Mouse (Mus musculus) heart, embryonic 15.5 days (tissue): ENCODE data around the gene Pax2. TPM values are rescaled to one million over a fixed set of nuclear protein-coding genes. Genes with fewer than 3 reads are reported as not detected.

Source experiments
- ATAC-seq: fragments of 200-750 bp; cut with Nextera tagmentation; replicated peaks from 2 replicates; pipeline ENCODE4 v1.8.0; 2017; ENCODE audit warnings: low read depth, moderate TSS enrichment; ENCODE audit not compliant: insufficient number of reproducible peaks, insufficient read depth, low FRiP score
- H3K27ac ChIP-seq: fragments of 300-500 bp; sonication (generic); 2 replicates; pipeline ENCODE4 v1.5.1; 2015; ENCODE audit warnings: mild to moderate bottlenecking, inconsistent platforms
- H3K27me3 ChIP-seq: fragments of 300-500 bp; sonication (generic); 2 replicates; pipeline ENCODE4 v1.6.1; 2015; ENCODE audit warnings: inconsistent platforms
- H3K36me3 ChIP-seq: fragments of 300-500 bp; sonication (generic); 2 replicates; pipeline ENCODE4 v1.6.1; 2015; ENCODE audit warnings: mild to moderate bottlenecking, inconsistent platforms
- H3K4me1 ChIP-seq: fragments of 300-500 bp; sonication (generic); replicated peaks from 2 replicates; pipeline ENCODE4 v1.6.1; 2015; ENCODE audit warnings: inconsistent platforms
- H3K4me2 ChIP-seq: fragments of 300-500 bp; sonication (generic); 2 replicates; pipeline ENCODE4 v1.6.1; 2015; ENCODE audit warnings: inconsistent platforms, mild to moderate bottlenecking, moderate library complexity
- H3K4me3 ChIP-seq: fragments of 300-500 bp; sonication (generic); 2 replicates; pipeline ENCODE4 v1.5.1; 2015; ENCODE audit warnings: mild to moderate bottlenecking, inconsistent platforms
- H3K9ac ChIP-seq: fragments of 300-500 bp; sonication (generic); 2 replicates; pipeline ENCODE4 v1.6.1; 2015; ENCODE audit warnings: mild to moderate bottlenecking, inconsistent platforms
- H3K9me3 ChIP-seq: fragments of 300-500 bp; sonication (generic); replicated peaks from 2 replicates; pipeline ENCODE4 v1.6.1; 2016; ENCODE audit warnings: inconsistent platforms
- WGBS: fragments of 180-500 bp; shearing (Covaris S2); methylation state at CpG from one replicate; pipeline ENCODE4 v1.1.7; 2015; ENCODE audit warnings: mixed read lengths; 5-methylcytosine and 5-hydroxymethylcytosine counted together
- polyA plus RNA-seq: library from polyadenylated mRNA; unstranded; fragments of >200 nt; fragmentation: Nextera tagmentation; extraction: Ambion mirVana; gene quantifications from 2 replicates; pipeline ENCODE4 v1.2.1, GENCODE M21; 2015

The Pax2 gene
- polyA plus RNA-seq, 1 experiment from 2014 or later, result not detected

DNA sequence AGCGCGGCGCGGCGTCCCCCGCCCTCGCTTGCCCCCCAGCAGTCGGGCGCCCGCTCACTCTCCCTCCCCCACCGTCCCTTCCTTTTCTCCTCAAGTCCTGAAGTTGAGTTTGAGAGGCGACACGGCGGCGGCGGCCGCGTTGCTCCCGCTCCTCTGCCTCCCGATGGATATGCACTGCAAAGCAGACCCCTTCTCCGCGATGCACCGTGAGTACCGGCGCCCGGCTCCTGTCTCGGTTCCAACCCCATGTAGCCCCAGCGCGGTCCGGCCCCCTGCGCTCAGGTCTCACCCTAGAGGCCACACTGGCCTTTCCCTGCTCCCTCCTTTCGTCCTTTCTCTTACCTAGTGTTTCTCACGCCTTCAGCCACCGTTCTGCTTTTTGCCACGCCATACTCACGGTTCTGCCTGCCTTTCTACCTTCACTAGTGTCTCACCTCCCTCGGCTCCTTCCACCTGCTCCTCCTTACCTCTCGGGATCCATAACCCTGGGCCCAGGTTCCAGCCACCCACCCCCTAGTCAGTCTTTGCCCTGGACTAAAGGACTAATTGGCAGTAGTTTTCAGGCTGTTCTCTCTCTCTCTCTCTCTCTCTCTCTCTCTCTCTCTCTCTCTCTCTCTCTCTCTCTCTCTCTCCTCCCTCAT lies 1.5 kb downstream of the Pax2 start:
- H3K36me3 ChIP-seq, result no peaks in the 10 kb centered on the region
- no peak overlapping the region for H3K9ac ChIP-seq
- no peaks in the 10 kb centered on the region for H3K9me3 ChIP-seq
- H3K27ac ChIP-seq, result no peak overlapping the region
- 1% methylated on average over 38 of the region's 38 CpGs for WGBS
- H3K4me2 ChIP-seq, result peak overlapping the region; percentile 77
- peaks cover 34% of the 10 kb centered on the region for H3K4me1 ChIP-seq
- H3K4me3 ChIP-seq, result peak overlapping the region; percentile 44
- peaks cover 97% of the 10 kb centered on the region for H3K27me3 ChIP-seq
- no peak for ATAC-seq

DNA sequence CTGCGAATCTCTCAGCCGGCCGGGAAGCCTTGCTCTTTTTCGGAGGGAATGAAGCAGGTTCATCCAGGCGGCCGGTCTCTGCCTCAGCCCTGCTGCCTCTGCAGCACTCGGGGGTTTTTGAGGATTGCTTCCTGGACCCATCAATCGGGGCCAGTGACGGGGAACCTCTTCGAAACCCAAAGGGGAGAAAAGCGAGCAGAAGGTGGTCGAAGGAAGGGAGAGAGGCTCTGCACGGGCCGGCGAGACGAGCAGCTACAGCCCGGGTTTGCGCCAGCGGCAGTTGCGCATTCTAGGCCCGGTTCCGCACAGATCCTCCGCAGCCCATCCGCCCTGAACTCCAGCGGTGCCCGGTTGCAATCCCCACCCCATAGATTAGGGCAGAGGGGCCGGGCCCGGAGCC lies 3.0 kb downstream of the Pax2 start:
- Histone ChIP-seq H3K27me3 (peaks cover 97% of the 10 kb centered on the region), H3K4me3 (0 out of 2 replicates have a peak overlapping the region, but pooled peaks have one; percentile 8), H3K4me1 (peaks cover 34% of the 10 kb centered on the region), H3K9me3 (no peaks in the 10 kb centered on the region), H3K9ac (no peak overlapping the region), H3K4me2 (no peak overlapping the region), H3K27ac (no peak overlapping the region), H3K36me3 (no peaks in the 10 kb centered on the region)
- ATAC-seq, result no peak
- 2% methylated on average over 28 of the region's 28 CpGs for WGBS

DNA sequence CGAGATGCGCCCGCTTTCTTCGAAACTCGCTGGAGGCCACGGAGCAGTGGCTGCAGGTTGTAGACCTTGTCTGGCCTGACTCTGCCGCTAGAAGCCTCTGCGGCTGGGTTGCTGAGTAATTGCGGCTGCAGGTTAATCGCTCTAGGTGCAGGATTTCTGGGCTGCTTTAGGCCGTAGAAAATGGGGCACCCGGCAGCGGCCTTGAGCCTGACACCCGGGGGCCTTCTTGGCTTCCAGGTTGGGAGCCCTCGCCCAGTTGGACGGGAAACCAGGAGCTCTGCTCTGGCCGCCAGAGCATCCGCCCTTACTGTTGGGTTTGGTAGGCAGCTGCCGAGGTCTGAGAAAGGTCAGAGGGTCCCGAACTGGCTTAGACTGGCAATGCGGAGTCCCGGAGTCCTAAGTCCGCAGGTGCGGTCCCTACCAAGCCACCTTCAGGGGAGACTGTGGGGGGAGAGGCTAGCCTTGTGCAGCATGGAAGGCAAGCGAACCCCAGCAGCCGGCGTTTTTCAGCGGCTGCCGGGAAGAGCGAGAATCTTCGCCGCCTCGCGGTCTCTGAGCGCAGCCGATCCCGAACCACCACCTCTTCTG lies 3.8 kb downstream of the Pax2 start:
- no peaks in the 10 kb centered on the region for H3K9me3 ChIP-seq
- WGBS, result 2% methylated on average over 37 of the region's 37 CpGs
- H3K4me3 ChIP-seq, result no peak overlapping the region
- H3K36me3 ChIP-seq, result no peaks in the 10 kb centered on the region
- no peak overlapping the region; the same call in 1 of the 2 replicates for H3K4me2 ChIP-seq
- no peak overlapping the region for H3K27ac ChIP-seq
- ATAC-seq, result no peak
- H3K27me3 ChIP-seq, result peaks cover 97% of the 10 kb centered on the region
- no peak overlapping the region for H3K9ac ChIP-seq
- H3K4me1 ChIP-seq, result peaks cover 34% of the 10 kb centered on the region

GRCm38 (mm10) chr19:44760259-44761131 lies 4.7 kb downstream of the Pax2 start:
- Histone ChIP-seq H3K36me3 (no peaks in the 10 kb centered on the region), H3K9ac (no peak overlapping the region), H3K4me2 (no peak overlapping the region), H3K4me3 (no peak overlapping the region), H3K4me1 (peaks cover 32% of the 10 kb centered on the region), H3K9me3 (no peaks in the 10 kb centered on the region), H3K27ac (no peak overlapping the region), H3K27me3 (peaks cover 97% of the 10 kb centered on the region)
- WGBS, result 2% methylated on average over 39 of the region's 39 CpGs
- ATAC-seq, result no peak

GRCm38 (mm10) chr19:44762121-44762621 lies 6.3 kb downstream of the Pax2 start:
- no peak for ATAC-seq
- no peaks in the 10 kb centered on the region for H3K9me3 ChIP-seq
- no peak overlapping the region for H3K27ac ChIP-seq
- H3K4me1 ChIP-seq, result peaks cover 15% of the 10 kb centered on the region
- 31% methylated on average over 7 of the region's 7 CpGs for WGBS
- H3K36me3 ChIP-seq, result no peaks in the 10 kb centered on the region
- no peak overlapping the region for H3K4me3 ChIP-seq
- H3K9ac ChIP-seq, result no peak overlapping the region
- peaks cover 94% of the 10 kb centered on the region for H3K27me3 ChIP-seq
- no peak overlapping the region for H3K4me2 ChIP-seq

DNA sequence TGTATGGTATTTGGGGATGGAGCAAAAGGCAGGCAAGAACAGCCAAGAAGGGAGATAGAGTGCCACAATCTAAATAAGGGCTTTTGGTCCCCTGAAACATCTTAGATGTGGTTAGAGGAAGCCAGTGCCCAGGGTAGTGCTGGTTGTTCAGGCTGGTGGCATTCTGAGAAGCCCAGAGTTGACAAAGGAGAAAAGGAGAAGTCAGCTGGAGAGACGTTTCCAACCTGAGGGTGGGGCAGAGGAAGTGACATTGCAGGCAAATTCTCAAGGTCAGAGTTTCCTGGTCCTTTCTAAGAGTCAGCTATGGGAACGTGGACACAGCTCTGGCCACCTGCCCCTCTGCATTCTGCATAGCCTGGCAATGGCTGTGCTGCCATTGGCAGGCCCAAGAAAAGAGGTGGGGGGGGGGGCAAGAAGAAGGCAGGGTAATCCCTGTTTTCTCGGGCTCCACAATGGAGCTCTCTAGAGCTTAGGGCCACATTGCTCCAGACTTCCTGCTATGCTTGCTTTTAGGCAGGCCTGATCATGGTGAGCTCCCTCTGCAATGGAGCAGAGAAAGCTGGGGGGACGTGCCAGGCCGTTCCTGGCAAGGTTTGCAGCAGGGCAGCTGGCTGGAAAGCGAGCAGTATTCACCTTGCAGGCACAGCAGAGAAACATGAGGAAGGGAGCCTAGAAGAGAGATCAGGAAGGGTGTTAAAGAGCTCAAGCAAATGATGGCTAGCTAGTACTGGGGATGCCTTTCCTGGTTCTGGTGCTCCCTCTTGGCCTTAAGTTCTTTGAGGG lies 14.6 kb downstream of the Pax2 start:
- H3K4me1 ChIP-seq, result no peaks in the 10 kb centered on the region
- no peak overlapping the region for H3K4me2 ChIP-seq
- no peak overlapping the region for H3K27ac ChIP-seq
- H3K9me3 ChIP-seq, result no peaks in the 10 kb centered on the region
- H3K36me3 ChIP-seq, result no peaks in the 10 kb centered on the region
- no peak for ATAC-seq
- peaks cover 44% of the 10 kb centered on the region for H3K27me3 ChIP-seq
- H3K4me3 ChIP-seq, result no peak overlapping the region
- 48% methylated on average over 6 of the region's 6 CpGs for WGBS
- no peak overlapping the region for H3K9ac ChIP-seq

DNA sequence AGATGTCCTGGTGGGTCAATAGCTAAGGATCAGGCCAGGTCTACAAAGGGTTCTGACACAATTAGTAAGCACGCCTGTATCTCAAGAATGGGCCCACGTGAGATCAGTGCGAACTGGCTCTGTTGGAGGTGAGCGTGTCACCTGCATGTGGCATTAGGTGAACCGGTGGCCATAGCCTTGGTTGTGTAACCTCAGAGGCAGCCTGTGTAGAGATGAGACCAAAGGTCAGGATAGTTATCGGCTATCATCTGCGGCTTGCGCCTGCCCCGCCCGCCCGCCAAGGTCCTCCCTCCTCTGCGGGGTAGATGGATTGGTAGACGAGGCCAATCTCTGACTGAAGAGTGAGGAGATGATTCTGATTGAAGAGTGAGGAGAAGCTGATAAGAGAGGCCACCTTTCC lies 15.7 kb downstream of the Pax2 start:
- H3K36me3 ChIP-seq, result no peaks in the 10 kb centered on the region
- WGBS, result 72% methylated on average over 13 of the region's 13 CpGs
- no peaks in the 10 kb centered on the region for H3K4me1 ChIP-seq
- H3K4me2 ChIP-seq, result no peak overlapping the region
- no peak overlapping the region for H3K9ac ChIP-seq
- peaks cover 37% of the 10 kb centered on the region for H3K27me3 ChIP-seq
- no peak overlapping the region for H3K4me3 ChIP-seq
- no peak for ATAC-seq
- H3K27ac ChIP-seq, result no peak overlapping the region
- H3K9me3 ChIP-seq, result no peaks in the 10 kb centered on the region

DNA sequence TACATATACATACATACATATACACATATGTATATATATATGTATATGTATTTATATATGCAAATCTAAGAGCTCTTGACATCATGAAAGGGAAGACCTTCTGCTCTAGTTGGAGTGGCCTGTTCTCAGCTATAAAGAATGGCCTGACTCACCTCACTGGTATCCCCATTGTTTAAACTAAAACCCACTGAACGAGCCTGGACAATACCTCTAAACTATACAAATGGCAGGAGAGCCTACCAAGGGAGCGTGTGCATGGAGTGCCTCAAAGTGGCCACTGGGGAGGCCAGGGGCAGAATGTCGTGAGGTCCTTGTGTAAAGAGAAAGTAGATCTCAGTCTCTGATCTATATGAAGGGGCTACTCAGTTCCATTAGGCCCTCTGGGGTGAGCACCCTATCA lies 26.1 kb downstream of the Pax2 start:
- ATAC-seq, result no peak
- no peak overlapping the region for H3K27ac ChIP-seq
- no peak overlapping the region for H3K4me3 ChIP-seq
- no peaks in the 10 kb centered on the region for H3K36me3 ChIP-seq
- no peaks in the 10 kb centered on the region for H3K9me3 ChIP-seq
- H3K9ac ChIP-seq, result no peak overlapping the region
- H3K27me3 ChIP-seq, result peaks cover 56% of the 10 kb centered on the region
- WGBS, result 48% methylated on average over 3 of the region's 3 CpGs
- H3K4me2 ChIP-seq, result no peak overlapping the region
- no peaks in the 10 kb centered on the region for H3K4me1 ChIP-seq

DNA sequence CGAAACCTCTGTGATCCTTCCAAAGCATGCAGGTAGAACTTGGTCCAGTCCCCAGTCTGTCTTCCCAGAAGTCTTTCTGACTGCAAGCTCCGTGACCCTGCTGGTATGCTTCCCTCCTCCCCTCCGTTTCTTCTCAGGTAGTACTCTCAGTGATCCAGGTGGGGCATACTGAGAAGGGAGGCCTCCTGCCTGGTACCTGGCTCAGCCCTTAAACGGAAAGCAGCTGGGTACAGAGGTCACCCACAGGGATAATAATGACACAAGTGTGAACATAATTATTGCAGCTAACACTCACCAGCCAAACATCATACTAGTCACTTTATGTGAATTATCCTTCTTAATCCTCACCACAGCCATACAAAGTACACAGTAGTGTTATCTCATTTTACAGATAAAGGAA lies 28.5 kb downstream of the Pax2 start:
- Histone ChIP-seq H3K27ac (no peak overlapping the region), H3K4me2 (no peak overlapping the region), H3K4me3 (no peak overlapping the region), H3K36me3 (no peaks in the 10 kb centered on the region), H3K27me3 (peaks cover 66% of the 10 kb centered on the region), H3K9me3 (no peaks in the 10 kb centered on the region), H3K4me1 (no peaks in the 10 kb centered on the region), H3K9ac (no peak overlapping the region)
- no peak for ATAC-seq
- 47% methylated on average over 4 of the region's 4 CpGs for WGBS

DNA sequence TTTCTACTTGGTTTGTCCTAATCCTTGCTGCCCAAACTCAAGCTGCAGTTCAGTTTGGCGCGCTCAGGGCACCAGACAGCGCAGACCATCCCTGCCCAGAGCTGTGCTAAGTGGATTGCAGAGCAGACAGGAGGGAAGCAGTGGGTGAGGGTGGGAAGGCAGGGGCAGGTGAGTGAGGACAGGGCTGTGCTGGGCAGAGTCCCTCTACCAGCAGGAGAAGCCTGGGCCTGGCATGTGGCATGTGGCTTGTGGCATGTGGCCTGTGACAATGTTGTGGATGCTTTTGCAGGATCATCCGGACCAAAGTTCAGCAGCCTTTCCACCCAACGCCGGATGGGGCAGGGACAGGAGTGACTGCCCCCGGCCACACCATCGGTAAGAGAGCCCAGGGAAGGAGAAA lies 32.6 kb downstream of the Pax2 start:
- Histone ChIP-seq H3K9ac (no peak overlapping the region), H3K4me1 (no peaks in the 10 kb centered on the region), H3K4me2 (no peak overlapping the region), H3K9me3 (no peaks in the 10 kb centered on the region), H3K27me3 (peaks cover 54% of the 10 kb centered on the region), H3K4me3 (no peak overlapping the region), H3K36me3 (no peaks in the 10 kb centered on the region), H3K27ac (no peak overlapping the region)
- WGBS, result 78% methylated on average over 8 of the region's 8 CpGs
- no peak for ATAC-seq

DNA sequence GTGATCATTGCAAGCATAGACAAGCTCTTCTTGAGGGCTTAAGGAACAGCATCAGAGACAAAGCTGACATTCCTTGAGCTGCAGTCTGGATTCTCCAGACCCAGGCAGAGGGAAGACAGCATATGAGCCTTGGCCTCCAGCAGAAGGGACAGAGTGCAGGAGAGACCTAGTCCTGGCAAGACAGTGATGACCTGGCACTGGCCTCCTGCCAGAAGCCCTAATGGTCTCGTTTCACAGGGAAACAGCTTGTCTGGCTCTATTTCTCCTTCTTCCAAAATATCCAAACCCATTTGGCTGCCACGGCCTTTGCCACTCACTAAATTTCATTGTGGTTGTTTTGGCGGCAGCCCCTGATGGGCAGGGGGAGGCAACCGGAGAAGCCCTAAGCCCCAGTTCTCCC lies 36.1 kb downstream of the Pax2 start:
- H3K4me1 ChIP-seq, result no peaks in the 10 kb centered on the region
- no peaks in the 10 kb centered on the region for H3K36me3 ChIP-seq
- H3K4me2 ChIP-seq, result no peak overlapping the region
- no peak overlapping the region for H3K4me3 ChIP-seq
- H3K27me3 ChIP-seq, result peaks cover 29% of the 10 kb centered on the region
- no peak overlapping the region for H3K27ac ChIP-seq
- WGBS, result 75% methylated on average over 4 of the region's 4 CpGs
- H3K9ac ChIP-seq, result no peak overlapping the region
- H3K9me3 ChIP-seq, result no peaks in the 10 kb centered on the region
- no peak for ATAC-seq
